Mouse (Mus musculus): ENCODE measurements around the gene Gm26897. TPM values are rescaled to one million over a fixed set of nuclear protein-coding genes. Genes with fewer than 3 reads are reported as not detected.
A peak's percentile ranks its signal among the peaks of the same experiment; 100 is the strongest.

The Gm26897 gene
- polyA plus RNA-seq (2014; fragmentation: Nextera tagmentation; extraction: Ambion mirVana), result not detected in 2 replicates

DNA sequence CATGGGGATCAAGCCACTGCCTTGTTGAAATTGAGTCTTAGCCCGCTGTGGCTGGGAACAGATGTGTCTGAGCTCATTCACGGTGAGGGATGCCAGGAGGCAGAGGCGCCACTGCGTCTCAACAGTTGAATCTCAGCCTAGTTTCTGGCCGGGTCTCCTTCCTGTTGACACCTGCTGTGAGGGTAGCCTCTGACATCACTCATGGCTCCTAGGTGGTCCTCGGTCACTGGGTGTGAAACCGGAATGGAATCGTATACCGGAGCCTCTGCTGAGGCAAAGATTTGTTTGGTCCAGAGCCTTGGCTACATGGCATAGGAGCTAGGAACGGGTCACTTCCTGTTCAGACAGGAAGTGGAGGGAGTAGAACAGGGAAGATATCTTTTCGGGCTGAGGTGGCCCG is at the start of gene Gm26897:
Gene Gm26897, plus strand, starts transcription at position 74 of the 400 bp plus-strand sequence.
- no peak within 1 kb of the TSS for H3K4me3 ChIP-seq (ENCODE audit: low read depth, low read length)
- DNase-seq (ENCODE audit: low spot score), result no peak
- no peaks in the 10 kb centered on the region for H3K4me1 ChIP-seq (replicated peaks; ENCODE audit: control insufficient read depth, insufficient read depth, low read length)
- H3K9me3 ChIP-seq (ENCODE audit: control insufficient read depth, low read length), result no peaks in the 10 kb centered on the region
- no peak within 1 kb of the TSS for H3K27ac ChIP-seq (ENCODE audit: low read depth, low read length)
- H3K9ac ChIP-seq (ENCODE audit: low read depth, low read length), result no peak within 1 kb of the TSS
- 79% methylated on average over 12 of the region's 12 CpGs for WGBS
- no peaks in the 10 kb centered on the region; the same call in 1 of the 2 replicates for H3K36me3 ChIP-seq (ENCODE audit: control insufficient read depth, insufficient read depth, low read length)
- no peak for ATAC-seq (replicated peaks; ENCODE audit: low FRiP score)
- H3K27me3 ChIP-seq (replicated peaks; ENCODE audit: control insufficient read depth, insufficient read depth, low read length), result no peaks in the 10 kb centered on the region
- no peak within 1 kb of the TSS for H3K4me2 ChIP-seq

DNA sequence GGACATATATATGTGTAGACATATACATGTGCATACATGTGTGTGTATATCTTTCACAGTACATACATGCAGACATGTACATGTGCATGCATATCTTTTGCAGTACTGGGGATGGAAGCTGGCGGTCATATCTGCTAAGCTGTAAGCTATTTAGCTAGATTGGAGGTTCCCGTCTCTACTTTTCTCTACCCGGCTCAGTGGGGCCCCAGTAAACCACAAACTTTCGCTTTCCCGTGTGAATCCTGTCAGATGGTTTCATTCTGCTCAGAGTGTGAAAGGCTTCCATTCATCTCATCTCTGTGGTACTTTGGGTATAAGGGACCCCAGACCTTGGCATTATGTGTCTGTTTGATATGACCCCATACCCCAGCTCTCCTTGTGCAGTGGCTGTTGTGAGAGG is 46.4 kb upstream of the Gm26897 start:
- 56% methylated on average over 5 of the region's 5 CpGs for WGBS
- no peaks in the 10 kb centered on the region for H3K36me3 ChIP-seq (ENCODE audit: control insufficient read depth, insufficient read depth, low read length)
- H3K9me3 ChIP-seq (ENCODE audit: control insufficient read depth, low read length), result no peaks in the 10 kb centered on the region
- H3K9ac ChIP-seq (ENCODE audit: low read depth, low read length), result no peak overlapping the region
- H3K4me3 ChIP-seq (ENCODE audit: low read depth, low read length), result no peak overlapping the region
- H3K4me2 ChIP-seq, result no peak overlapping the region
- no peaks in the 10 kb centered on the region; the same call in 1 of the 2 replicates for H3K27me3 ChIP-seq (replicated peaks; ENCODE audit: control insufficient read depth, insufficient read depth, low read length)
- DNase-seq (ENCODE audit: low spot score) (no peak), ATAC-seq (replicated peaks; ENCODE audit: low FRiP score) (no peak)
- no peak overlapping the region for H3K27ac ChIP-seq (ENCODE audit: low read depth, low read length)
- H3K4me1 ChIP-seq (replicated peaks; ENCODE audit: control insufficient read depth, insufficient read depth, low read length), result no peaks in the 10 kb centered on the region

DNA sequence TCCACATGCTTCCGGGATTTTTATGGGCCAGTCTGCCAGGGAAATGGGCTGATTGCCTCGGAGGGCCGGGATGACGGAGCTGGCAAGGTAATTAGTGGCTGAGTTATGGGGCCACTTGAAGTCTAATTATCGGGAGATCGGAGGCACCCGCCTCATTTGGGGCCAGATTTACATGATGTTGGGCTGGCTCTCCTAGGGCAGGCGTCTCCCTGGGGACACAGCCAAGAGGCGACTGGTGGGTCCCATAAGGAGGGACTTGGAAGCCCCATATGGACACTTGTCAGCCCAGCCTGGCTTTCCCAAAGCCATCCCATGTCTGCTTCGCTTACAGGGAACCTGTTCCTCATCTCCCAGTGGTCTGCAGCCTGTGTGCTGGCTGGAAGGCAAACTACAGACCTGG is 45.1 kb upstream of the Gm26897 start:
- 69% methylated on average over 10 of the region's 10 CpGs for WGBS
- Histone ChIP-seq H3K36me3 (ENCODE audit: control insufficient read depth, insufficient read depth, low read length) (no peaks in the 10 kb centered on the region), H3K27me3 (replicated peaks; ENCODE audit: control insufficient read depth, insufficient read depth, low read length) (no peaks in the 10 kb centered on the region; the same call in 1 of the 2 replicates), H3K9me3 (ENCODE audit: control insufficient read depth, low read length) (no peaks in the 10 kb centered on the region), H3K9ac (ENCODE audit: low read depth, low read length) (no peak overlapping the region), H3K27ac (ENCODE audit: low read depth, low read length) (no peak overlapping the region), H3K4me2 (no peak overlapping the region), H3K4me1 (replicated peaks; ENCODE audit: control insufficient read depth, insufficient read depth, low read length) (no peaks in the 10 kb centered on the region), H3K4me3 (ENCODE audit: low read depth, low read length) (no peak overlapping the region)
- DNase-seq (ENCODE audit: low spot score), result no peak
- ATAC-seq (replicated peaks; ENCODE audit: low FRiP score), result no peak

DNA sequence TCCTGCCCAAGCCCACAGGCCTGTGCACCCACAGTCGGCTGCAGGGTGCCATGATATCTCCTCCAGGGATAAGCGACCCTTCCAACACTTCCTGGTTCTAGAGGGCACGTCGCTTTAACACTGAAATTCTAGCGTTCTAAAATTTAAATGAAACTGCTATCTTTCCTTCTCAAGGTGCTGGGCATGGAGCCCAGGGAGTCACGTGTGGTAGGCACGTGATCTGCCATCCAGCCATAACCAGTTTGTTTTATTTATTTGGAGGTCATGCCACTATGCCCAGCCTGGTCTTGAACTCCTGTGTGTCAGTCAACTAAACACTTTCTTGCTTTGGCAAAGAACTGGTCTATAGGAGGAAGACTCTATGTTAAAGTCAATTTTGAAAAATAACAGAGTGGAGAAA is 35.7 kb upstream of the Gm26897 start:
- H3K36me3 ChIP-seq (ENCODE audit: control insufficient read depth, insufficient read depth, low read length), result no peaks in the 10 kb centered on the region
- no peaks in the 10 kb centered on the region for H3K4me1 ChIP-seq (replicated peaks; ENCODE audit: control insufficient read depth, insufficient read depth, low read length)
- ATAC-seq (replicated peaks; ENCODE audit: low FRiP score) (no peak), DNase-seq (ENCODE audit: low spot score) (no peak)
- no peak overlapping the region for H3K4me2 ChIP-seq
- no peak overlapping the region for H3K27ac ChIP-seq (ENCODE audit: low read depth, low read length)
- peaks cover 2% of the 10 kb centered on the region for H3K27me3 ChIP-seq (replicated peaks; ENCODE audit: control insufficient read depth, insufficient read depth, low read length)
- H3K4me3 ChIP-seq (ENCODE audit: low read depth, low read length), result no peak overlapping the region
- H3K9ac ChIP-seq (ENCODE audit: low read depth, low read length), result no peak overlapping the region
- 75% methylated on average over 7 of the region's 7 CpGs for WGBS
- H3K9me3 ChIP-seq (ENCODE audit: control insufficient read depth, low read length), result no peaks in the 10 kb centered on the region

DNA sequence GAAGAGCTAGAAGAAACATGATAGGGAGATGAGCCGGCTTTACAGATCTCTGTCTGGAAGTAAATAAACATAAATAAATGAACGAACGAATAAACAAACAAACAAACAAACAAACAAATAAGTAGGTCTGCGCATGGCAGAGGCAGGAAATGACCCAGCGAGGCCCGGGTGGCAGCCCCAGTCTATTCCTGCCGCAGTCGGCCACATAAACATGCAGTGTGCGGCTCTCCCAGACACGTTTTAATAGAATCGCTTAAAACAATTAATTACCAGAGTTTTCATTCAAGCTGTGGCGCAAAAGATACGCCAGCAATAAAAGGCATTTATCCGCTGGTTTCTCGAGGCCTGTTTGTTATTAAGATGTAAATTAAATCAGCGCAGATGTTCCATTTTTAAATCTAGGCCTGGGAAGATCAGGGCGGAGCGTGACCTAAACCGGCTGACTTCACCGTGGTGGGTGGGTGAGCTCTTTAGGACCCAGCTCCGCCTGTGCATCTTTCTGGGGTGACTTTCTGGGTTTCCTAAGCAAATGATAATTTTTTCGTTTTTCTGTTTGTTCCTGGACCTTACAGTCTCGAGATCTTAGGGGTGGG is 33.9 kb upstream of the Gm26897 start:
- Histone ChIP-seq H3K27ac (ENCODE audit: low read depth, low read length) (no peak overlapping the region), H3K27me3 (replicated peaks; ENCODE audit: control insufficient read depth, insufficient read depth, low read length) (peaks cover 2% of the 10 kb centered on the region), H3K9me3 (ENCODE audit: control insufficient read depth, low read length) (no peaks in the 10 kb centered on the region), H3K4me2 (no peak overlapping the region), H3K9ac (ENCODE audit: low read depth, low read length) (no peak overlapping the region), H3K4me3 (ENCODE audit: low read depth, low read length) (no peak overlapping the region), H3K36me3 (ENCODE audit: control insufficient read depth, insufficient read depth, low read length) (no peaks in the 10 kb centered on the region), H3K4me1 (replicated peaks; ENCODE audit: control insufficient read depth, insufficient read depth, low read length) (no peaks in the 10 kb centered on the region)
- no peak for ATAC-seq (replicated peaks; ENCODE audit: low FRiP score)
- DNase-seq (ENCODE audit: low spot score), result no peak
- 77% methylated on average over 23 of the region's 23 CpGs for WGBS

DNA sequence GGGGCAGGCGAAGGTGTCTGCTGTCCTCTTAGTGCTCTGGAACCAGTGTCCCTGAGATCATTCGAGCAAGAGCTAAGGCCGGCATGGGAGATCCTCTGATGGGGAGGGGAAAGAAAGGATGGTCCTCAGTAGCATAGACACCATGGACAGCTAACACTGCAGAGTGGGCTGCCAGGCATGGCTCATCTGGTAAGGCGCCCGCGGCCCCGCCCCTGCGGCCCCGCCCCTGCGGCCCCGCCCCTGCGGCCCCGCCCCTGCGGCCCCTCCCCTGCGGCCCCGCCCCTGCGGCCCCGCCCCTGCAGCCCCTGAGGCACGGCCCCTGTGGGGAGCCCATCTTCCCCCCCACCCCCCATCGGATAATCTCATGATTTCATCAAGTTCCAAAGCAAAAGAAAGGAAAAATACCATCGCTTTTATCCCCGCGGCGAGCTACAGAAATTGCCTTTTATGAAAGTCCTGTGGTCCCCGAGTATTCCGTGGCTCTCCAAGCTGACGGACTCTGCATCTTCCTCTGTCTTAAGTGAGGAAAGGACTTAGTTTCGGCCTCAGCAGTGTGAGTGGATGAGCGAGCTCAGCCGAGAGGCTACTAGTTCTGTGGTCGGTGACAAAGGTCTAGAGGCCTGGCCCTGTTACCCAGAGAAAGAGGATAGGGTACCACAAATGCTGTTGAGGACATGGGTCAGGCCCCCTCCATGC is 31.9 kb upstream of the Gm26897 start:
- ATAC-seq (replicated peaks; ENCODE audit: low FRiP score), result no peak; the same call in 1 of the 2 replicates
- no peak overlapping the region for H3K9ac ChIP-seq (ENCODE audit: low read depth, low read length)

DNA sequence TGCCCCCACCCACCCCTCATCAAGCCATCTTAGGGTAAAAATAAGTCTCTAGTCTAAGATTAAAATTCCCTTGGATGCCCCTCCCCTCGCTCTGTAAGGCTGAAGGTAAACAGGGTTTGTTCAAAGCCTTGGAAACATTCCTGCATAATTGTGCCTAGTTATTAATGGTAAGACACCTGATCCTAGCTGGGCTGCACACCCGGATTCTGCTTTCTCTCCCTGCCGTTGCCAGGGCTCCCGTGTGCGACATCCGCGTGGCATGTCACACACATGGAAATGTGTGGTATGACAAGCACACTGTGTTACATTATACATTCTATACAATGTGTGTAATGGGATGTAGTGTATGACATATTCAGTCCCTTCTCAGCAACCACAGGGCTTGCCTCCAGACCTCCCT is 30.1 kb upstream of the Gm26897 start:
- no peaks in the 10 kb centered on the region for H3K9me3 ChIP-seq (ENCODE audit: control insufficient read depth, low read length)
- 87% methylated on average over 7 of the region's 7 CpGs for WGBS
- H3K36me3 ChIP-seq (ENCODE audit: control insufficient read depth, insufficient read depth, low read length), result no peaks in the 10 kb centered on the region
- H3K9ac ChIP-seq (ENCODE audit: low read depth, low read length), result no peak overlapping the region
- H3K27me3 ChIP-seq (replicated peaks; ENCODE audit: control insufficient read depth, insufficient read depth, low read length), result 0 out of 2 replicates have a peak, but pooled peaks cover 2% of the 10 kb centered on the region
- no peaks in the 10 kb centered on the region for H3K4me1 ChIP-seq (replicated peaks; ENCODE audit: control insufficient read depth, insufficient read depth, low read length)
- no peak overlapping the region for H3K4me3 ChIP-seq (ENCODE audit: low read depth, low read length)
- H3K27ac ChIP-seq (ENCODE audit: low read depth, low read length), result no peak overlapping the region
- no peak overlapping the region for H3K4me2 ChIP-seq
- no peak for DNase-seq (ENCODE audit: low spot score)
- no peak for ATAC-seq (replicated peaks; ENCODE audit: low FRiP score)

More for the DNA sequence above, 31.9 kb upstream of the Gm26897 start:
- peak overlapping the region; percentile 48 for H3K4me2 ChIP-seq
- DNase-seq (ENCODE audit: low spot score), result no peak
- no peak overlapping the region for H3K27ac ChIP-seq (ENCODE audit: low read depth, low read length)
- no peaks in the 10 kb centered on the region for H3K4me1 ChIP-seq (replicated peaks; ENCODE audit: control insufficient read depth, insufficient read depth, low read length)
- no peaks in the 10 kb centered on the region for H3K36me3 ChIP-seq (ENCODE audit: control insufficient read depth, insufficient read depth, low read length)
- H3K27me3 ChIP-seq (replicated peaks; ENCODE audit: control insufficient read depth, insufficient read depth, low read length), result 0 out of 2 replicates have a peak, but pooled peaks cover 2% of the 10 kb centered on the region
- H3K9me3 ChIP-seq (ENCODE audit: control insufficient read depth, low read length), result no peaks in the 10 kb centered on the region
- WGBS, result 10% methylated on average over 15 of the region's 31 CpGs
- peak overlapping the region; percentile 21; the same call in 1 of the 2 replicates for H3K4me3 ChIP-seq (ENCODE audit: low read depth, low read length)

DNA sequence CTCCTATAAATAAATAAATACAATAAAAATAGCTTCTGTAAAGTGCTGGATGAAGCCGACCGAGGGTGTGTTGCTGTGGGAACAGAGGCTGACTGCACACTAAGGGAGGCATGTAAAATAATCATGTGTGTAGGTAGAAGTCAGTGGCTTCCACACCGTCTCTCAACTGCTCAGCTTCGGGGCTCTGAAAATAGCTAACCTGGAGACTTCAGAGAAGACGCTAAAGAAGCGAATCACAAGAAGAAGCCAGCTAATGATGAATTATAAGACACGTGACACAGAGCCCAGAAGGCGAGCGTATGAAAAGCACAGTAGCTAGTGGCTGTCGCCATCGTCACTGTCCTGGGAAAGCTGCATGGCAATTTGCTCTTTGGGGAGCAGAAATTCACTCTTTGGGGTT is 29.4 kb upstream of the Gm26897 start:
- Histone ChIP-seq H3K27me3 (replicated peaks; ENCODE audit: control insufficient read depth, insufficient read depth, low read length) (0 out of 2 replicates have a peak, but pooled peaks cover 2% of the 10 kb centered on the region), H3K4me1 (replicated peaks; ENCODE audit: control insufficient read depth, insufficient read depth, low read length) (no peaks in the 10 kb centered on the region), H3K36me3 (ENCODE audit: control insufficient read depth, insufficient read depth, low read length) (no peaks in the 10 kb centered on the region), H3K27ac (ENCODE audit: low read depth, low read length) (no peak overlapping the region), H3K9ac (ENCODE audit: low read depth, low read length) (no peak overlapping the region), H3K4me2 (no peak overlapping the region), H3K4me3 (ENCODE audit: low read depth, low read length) (no peak overlapping the region), H3K9me3 (ENCODE audit: control insufficient read depth, low read length) (no peaks in the 10 kb centered on the region)
- DNase-seq (ENCODE audit: low spot score) (no peak), ATAC-seq (replicated peaks; ENCODE audit: low FRiP score) (no peak)
- WGBS, result 81% methylated on average over 11 of the region's 11 CpGs
